Mouse (Mus musculus): ENCODE data around the gene Crlf2.

DNA sequence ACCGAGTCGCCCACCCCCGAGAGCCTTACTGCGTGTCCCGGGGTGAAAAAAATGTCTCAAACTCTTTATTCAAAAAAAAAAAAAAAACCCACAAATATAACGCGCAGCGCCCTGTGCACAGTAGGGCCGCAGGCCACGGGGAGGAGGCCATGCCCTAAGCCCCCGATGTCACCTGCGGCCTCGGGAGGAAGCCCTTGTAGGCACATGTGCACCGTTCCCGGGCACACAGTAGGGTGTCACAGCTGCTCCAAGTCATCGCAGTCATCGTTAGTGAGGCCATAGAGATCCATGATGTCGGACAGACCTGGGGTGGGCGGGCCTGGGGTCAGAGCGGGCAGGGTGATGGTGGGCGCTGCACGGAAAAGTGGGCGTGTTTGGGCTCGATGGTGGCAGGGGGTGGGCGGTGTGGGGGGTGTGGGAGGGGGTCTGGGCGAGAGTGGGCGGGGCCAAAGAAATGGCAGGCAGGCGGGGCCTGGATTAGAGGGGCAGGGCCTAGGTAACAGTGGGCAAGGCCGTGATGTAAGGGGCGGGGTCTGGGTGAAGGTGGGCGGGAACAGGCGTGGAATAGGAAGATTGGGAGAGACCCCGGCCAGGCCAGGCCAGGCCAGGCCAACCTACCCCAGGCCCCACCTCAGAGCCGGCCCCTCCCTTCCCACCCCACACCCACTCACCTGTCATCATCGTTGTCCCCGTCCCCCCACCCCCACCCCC is 8.4 kb downstream of the Crlf2 start:
- no peak for TF ChIP-seq CTCF (IDR thresholded peaks at IDR 0.05; ENCODE audit: low read depth, low read length)
- TF ChIP-seq POLR2A (IDR thresholded peaks at IDR 0.05; ENCODE audit: extremely low read depth, insufficient read depth, low read length), result no peak
